Mouse (Mus musculus) central nervous system, embryonic 18 days (tissue): Measurements from ENCODE around the gene Aldh3a2. TPM values are rescaled to one million over a fixed set of nuclear protein-coding genes. Genes with fewer than 3 reads are reported as not detected.

Source experiments
- polyA plus RNA-seq: library from polyadenylated mRNA; depleted of rRNA; stranded (reverse); fragments of >200 nt; gene quantifications from 2 replicates; pipeline ENCODE4 v1.2.3, GENCODE M21; 2012; rRNA removed

The Aldh3a2 gene
- 38.1 and 39.3 TPM in 2 replicates for polyA plus RNA-seq

GRCm38 (mm10) chr11:61266551-61267533, at the start of gene Aldh3a2:
Aldh3a2 (minus strand) TSS chr11:61267464.

GRCm38 (mm10) chr11:61207487-61208246, 59.6 kb downstream of the Aldh3a2 start, which contains the start of gene Aldh3a1:
Aldh3a1 (plus strand) TSS chr11:61207537.

GRCm38 (mm10) chr11:61174821-61175658, 92.2 kb downstream of the Aldh3a2 start, which contains the start of gene Usp22:
Usp22 (minus strand) TSS chr11:61175055.

Other genes starting within 250 kb of the Aldh3a2 start
- 8.8 and 9.4 TPM in 2 replicates for gene Kcnj12, start 244.9 kb downstream of the Aldh3a2 start, polyA plus RNA-seq
- 1.4 and 1.9 TPM in 2 replicates for gene Tnfrsf13b, start 140.7 kb downstream of the Aldh3a2 start, polyA plus RNA-seq
- gene Usp22, start 92.4 kb downstream of the Aldh3a2 start, polyA plus RNA-seq: 339 and 395 TPM in 2 replicates
- gene Aldh3a1, start 59.9 kb downstream of the Aldh3a2 start, polyA plus RNA-seq: 0.41 and 0.57 TPM in 2 replicates
- gene Slc47a2, start 75.4 kb upstream of the Aldh3a2 start, polyA plus RNA-seq: 0.19 and 0.24 TPM in 2 replicates
- gene Slc47a1, start 110.9 kb upstream of the Aldh3a2 start, polyA plus RNA-seq: 0.45 and 1.7 TPM in 2 replicates
- gene Rnf112, start 186.7 kb upstream of the Aldh3a2 start, polyA plus RNA-seq: 177 and 181 TPM in 2 replicates
- 31.6 and 64.5 TPM in 2 replicates for gene Mfap4, start 218.0 kb upstream of the Aldh3a2 start, polyA plus RNA-seq
- gene Mapk7, start 226.9 kb upstream of the Aldh3a2 start, polyA plus RNA-seq: 94.7 and 104 TPM in 2 replicates
- 36.9 and 39.8 TPM in 2 replicates for gene B9d1, start 237.7 kb upstream of the Aldh3a2 start, polyA plus RNA-seq